Mouse (Mus musculus): Measurements from ENCODE around the gene Ykt6. TPM values are rescaled to one million over a fixed set of nuclear protein-coding genes. Genes with fewer than 3 reads are reported as not detected.
A peak's percentile ranks its signal among the peaks of the same experiment; 100 is the strongest.

Gene Ykt6
- polyA plus RNA-seq (2016; fragmentation: Nextera tagmentation; extraction: Ambion mirVana): 59.0 and 60.9 TPM in 2 replicates

- ATAC-seq (ENCODE audit: low FRiP score): peak; percentile 96
- Histone ChIP-seq H3K27ac (peak within 1 kb of the TSS; percentile 89), H3K4me3 (peak within 1 kb of the TSS; percentile 92), H3K27me3 (no peaks in the 10 kb centered on the region), H3K9ac (peak within 1 kb of the TSS; percentile 93), H3K4me2 (replicated peaks) (peak within 1 kb of the TSS; percentile 87), H3K36me3 (peaks cover 12% of the 10 kb centered on the region), H3K4me1 (peaks cover 18% of the 10 kb centered on the region), H3K9me3 (replicated peaks) (no peaks in the 10 kb centered on the region)
- under 1% methylated on average over 71 of the region's 71 CpGs for WGBS
Observed at GRCm38 (mm10) chr11:5955546-5956276, at the start of gene Ykt6. Gene Ykt6 (plus strand): TSS chr11:5955693.

- H3K4me1 ChIP-seq: peaks cover 23% of the 10 kb centered on the region
- 0 out of 2 replicates have a peak, but pooled peaks cover 8% of the 10 kb centered on the region for H3K27me3 ChIP-seq
- 88% methylated on average over 10 of the region's 10 CpGs for WGBS
- no peak overlapping the region for H3K4me2 ChIP-seq (replicated peaks)
- H3K9me3 ChIP-seq (replicated peaks): no peaks in the 10 kb centered on the region
- H3K36me3 ChIP-seq: no peaks in the 10 kb centered on the region
- H3K4me3 ChIP-seq: no peak overlapping the region
- ATAC-seq (ENCODE audit: low FRiP score): no peak
- H3K27ac ChIP-seq: no peak overlapping the region
- no peak overlapping the region for H3K9ac ChIP-seq
Observed at GRCm38 (mm10) chr11:5905778-5906518, 49.5 kb upstream of the Ykt6 start.

- Histone ChIP-seq H3K27ac (no peak overlapping the region), H3K9me3 (replicated peaks) (no peaks in the 10 kb centered on the region), H3K4me3 (no peak overlapping the region), H3K27me3 (0 out of 2 replicates have a peak, but pooled peaks cover 6% of the 10 kb centered on the region), H3K4me1 (peaks cover 12% of the 10 kb centered on the region), H3K4me2 (replicated peaks) (no peak overlapping the region), H3K36me3 (no peaks in the 10 kb centered on the region), H3K9ac (no peak overlapping the region)
- 36% methylated on average over 5 of the region's 5 CpGs for WGBS
- ATAC-seq (ENCODE audit: low FRiP score): no peak
Observed at GRCm38 (mm10) chr11:5907096-5907495, 48.4 kb upstream of the Ykt6 start.

GRCm38 (mm10) chr11:5908642-5909041 is 46.9 kb upstream of the Ykt6 start:
- Histone ChIP-seq H3K9me3 (replicated peaks) (no peaks in the 10 kb centered on the region), H3K4me3 (no peak overlapping the region), H3K4me2 (replicated peaks) (no peak overlapping the region), H3K36me3 (no peaks in the 10 kb centered on the region), H3K27me3 (no peaks in the 10 kb centered on the region), H3K9ac (no peak overlapping the region), H3K27ac (no peak overlapping the region), H3K4me1 (no peaks in the 10 kb centered on the region)
- ATAC-seq (ENCODE audit: low FRiP score): no peak
- 82% methylated on average over 4 of the region's 4 CpGs for WGBS

GRCm38 (mm10) chr11:5912635-5913034 is 42.9 kb upstream of the Ykt6 start:
- WGBS: 39% methylated on average over 5 of the region's 5 CpGs

GRCm38 (mm10) chr11:5913256-5913655 is 42.2 kb upstream of the Ykt6 start:
- no peaks in the 10 kb centered on the region for H3K36me3 ChIP-seq
- 69% methylated on average over 8 of the region's 8 CpGs for WGBS
- no peak overlapping the region for H3K4me2 ChIP-seq (replicated peaks)
- no peaks in the 10 kb centered on the region for H3K27me3 ChIP-seq
- no peak overlapping the region for H3K4me3 ChIP-seq
- no peaks in the 10 kb centered on the region for H3K4me1 ChIP-seq
- no peak for ATAC-seq (ENCODE audit: low FRiP score)
- H3K9me3 ChIP-seq (replicated peaks): no peaks in the 10 kb centered on the region
- no peak overlapping the region for H3K27ac ChIP-seq
- no peak overlapping the region for H3K9ac ChIP-seq

More at GRCm38 (mm10) chr11:5912635-5913034, 42.9 kb upstream of the Ykt6 start:
- H3K4me3 ChIP-seq: no peak overlapping the region
- no peak overlapping the region for H3K9ac ChIP-seq
- no peak overlapping the region for H3K4me2 ChIP-seq (replicated peaks)
- ATAC-seq (ENCODE audit: low FRiP score): no peak
- H3K9me3 ChIP-seq (replicated peaks): no peaks in the 10 kb centered on the region
- H3K27ac ChIP-seq: no peak overlapping the region
- no peaks in the 10 kb centered on the region for H3K36me3 ChIP-seq
- no peaks in the 10 kb centered on the region for H3K4me1 ChIP-seq
- no peaks in the 10 kb centered on the region for H3K27me3 ChIP-seq

- Histone ChIP-seq H3K36me3 (no peaks in the 10 kb centered on the region), H3K9ac (no peak overlapping the region), H3K4me2 (replicated peaks) (no peak overlapping the region), H3K4me1 (no peaks in the 10 kb centered on the region), H3K27ac (no peak overlapping the region), H3K27me3 (no peaks in the 10 kb centered on the region), H3K4me3 (no peak overlapping the region), H3K9me3 (replicated peaks) (no peaks in the 10 kb centered on the region)
- 73% methylated on average over 4 of the region's 4 CpGs for WGBS
- no peak for ATAC-seq (ENCODE audit: low FRiP score)
Observed at GRCm38 (mm10) chr11:5913936-5914335, 41.6 kb upstream of the Ykt6 start.

GRCm38 (mm10) chr11:5914940-5915339 is 40.6 kb upstream of the Ykt6 start:
- no peak for ATAC-seq (ENCODE audit: low FRiP score)
- Histone ChIP-seq H3K27ac (no peak overlapping the region), H3K4me3 (no peak overlapping the region), H3K4me2 (replicated peaks) (no peak overlapping the region), H3K9me3 (replicated peaks) (no peaks in the 10 kb centered on the region), H3K9ac (no peak overlapping the region), H3K27me3 (no peaks in the 10 kb centered on the region), H3K4me1 (no peaks in the 10 kb centered on the region), H3K36me3 (no peaks in the 10 kb centered on the region)
- 59% methylated on average over 5 of the region's 5 CpGs for WGBS

GRCm38 (mm10) chr11:5915429-5916177 is 39.9 kb upstream of the Ykt6 start:
- no peak overlapping the region for H3K4me3 ChIP-seq
- H3K27me3 ChIP-seq: no peaks in the 10 kb centered on the region
- no peak overlapping the region for H3K9ac ChIP-seq
- H3K36me3 ChIP-seq: no peaks in the 10 kb centered on the region
- no peak overlapping the region for H3K4me2 ChIP-seq (replicated peaks)
- H3K27ac ChIP-seq: no peak overlapping the region
- no peaks in the 10 kb centered on the region for H3K4me1 ChIP-seq
- H3K9me3 ChIP-seq (replicated peaks): no peaks in the 10 kb centered on the region
- 79% methylated on average over 5 of the region's 5 CpGs for WGBS
- ATAC-seq (ENCODE audit: low FRiP score): no peak

GRCm38 (mm10) chr11:5916178-5916548 is 39.3 kb upstream of the Ykt6 start:
- Histone ChIP-seq H3K4me2 (replicated peaks) (no peak overlapping the region), H3K9ac (no peak overlapping the region), H3K27me3 (no peaks in the 10 kb centered on the region), H3K9me3 (replicated peaks) (no peaks in the 10 kb centered on the region), H3K4me3 (no peak overlapping the region), H3K27ac (no peak overlapping the region), H3K4me1 (no peaks in the 10 kb centered on the region), H3K36me3 (no peaks in the 10 kb centered on the region)
- 82% methylated on average over 8 of the region's 8 CpGs for WGBS
- no peak for ATAC-seq (ENCODE audit: low FRiP score)

GRCm38 (mm10) chr11:5918111-5918510 is 37.4 kb upstream of the Ykt6 start:
- H3K27me3 ChIP-seq: no peaks in the 10 kb centered on the region
- H3K9me3 ChIP-seq (replicated peaks): no peaks in the 10 kb centered on the region
- H3K4me1 ChIP-seq: no peaks in the 10 kb centered on the region
- no peak overlapping the region for H3K27ac ChIP-seq
- 65% methylated on average over 2 of the region's 2 CpGs for WGBS
- H3K4me2 ChIP-seq (replicated peaks): no peak overlapping the region
- H3K4me3 ChIP-seq: no peak overlapping the region
- no peak for ATAC-seq (ENCODE audit: low FRiP score)
- H3K9ac ChIP-seq: no peak overlapping the region
- H3K36me3 ChIP-seq: no peaks in the 10 kb centered on the region

GRCm38 (mm10) chr11:5919606-5920005 is 35.9 kb upstream of the Ykt6 start:
- H3K36me3 ChIP-seq: no peaks in the 10 kb centered on the region

More at GRCm38 (mm10) chr11:5919606-5920005, 35.9 kb upstream of the Ykt6 start:
- no peak overlapping the region for H3K27ac ChIP-seq
- no peak overlapping the region for H3K4me2 ChIP-seq (replicated peaks)
- no peaks in the 10 kb centered on the region for H3K4me1 ChIP-seq
- H3K27me3 ChIP-seq: no peaks in the 10 kb centered on the region
- no peaks in the 10 kb centered on the region for H3K9me3 ChIP-seq (replicated peaks)
- WGBS: 95% methylated on average over 4 of the region's 4 CpGs
- no peak overlapping the region for H3K9ac ChIP-seq
- no peak for ATAC-seq (ENCODE audit: low FRiP score)
- H3K4me3 ChIP-seq: no peak overlapping the region

Measured in hindbrain, embryonic 12.5 days (tissue).